Mouse (Mus musculus): ENCODE measurements around the gene Npb. TPM values are rescaled to one million over a fixed set of nuclear protein-coding genes. Genes with fewer than 3 reads are reported as not detected.
A peak's percentile ranks its signal among the peaks of the same experiment; 100 is the strongest.

Npb gene
- polyA plus RNA-seq, 1 experiment from 2014 or later, result 2.2 TPM

DNA sequence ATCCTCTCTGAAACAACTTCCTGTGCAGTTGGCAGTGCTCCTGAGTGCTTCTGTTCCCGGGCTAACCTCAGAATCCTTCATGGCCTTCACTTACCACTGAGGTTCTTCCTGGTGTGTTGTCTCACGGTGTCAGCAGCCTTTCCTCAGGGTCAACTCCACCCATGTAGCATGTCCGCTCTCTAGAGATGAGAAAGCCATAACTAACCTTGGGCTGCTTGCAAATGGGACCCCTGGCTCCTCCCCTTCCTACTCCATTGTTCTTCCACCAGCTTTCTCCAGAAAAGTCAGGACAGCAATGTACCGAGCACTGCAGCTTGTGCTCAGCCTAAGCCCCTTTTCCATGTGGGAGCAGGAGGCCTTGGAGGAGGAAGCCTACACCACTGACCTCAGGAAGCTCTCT, 1.5 kb upstream of the Npb start:
- no peak overlapping the region for H3K27ac ChIP-seq
- ATAC-seq (ENCODE audit: insufficient number of reproducible peaks, low FRiP score, low TSS enrichment, low read depth), result no peak
- 82% methylated on average over 4 of the region's 4 CpGs for WGBS
- H3K4me3 ChIP-seq, result no peak overlapping the region
- no peak overlapping the region for H3K9ac ChIP-seq
- H3K9me3 ChIP-seq, result no peaks in the 10 kb centered on the region
- peaks cover 6% of the 10 kb centered on the region for H3K27me3 ChIP-seq
- H3K4me2 ChIP-seq, result no peak overlapping the region
- peaks cover 78% of the 10 kb centered on the region for H3K36me3 ChIP-seq
- peaks cover 19% of the 10 kb centered on the region for H3K4me1 ChIP-seq

DNA sequence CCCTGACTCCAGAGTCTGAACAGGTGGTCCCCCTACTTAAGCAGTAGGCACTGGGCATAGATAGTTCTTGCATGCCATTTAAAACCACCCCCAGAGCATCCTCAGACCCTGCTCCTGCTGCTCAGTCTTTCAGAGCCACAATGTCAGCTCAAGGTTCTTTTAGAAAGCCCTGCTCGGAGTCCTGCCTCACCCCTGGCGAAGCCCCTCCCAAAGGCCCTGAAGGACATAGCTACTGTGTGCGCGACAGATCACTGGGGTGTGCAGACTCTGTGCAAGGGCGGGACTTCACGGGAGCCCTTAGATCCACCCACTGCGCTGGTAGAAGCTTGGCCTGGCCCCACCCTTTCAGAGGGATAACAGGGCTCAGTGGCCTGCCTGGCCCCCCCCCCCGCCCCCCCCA, 973 bp downstream of the Npb start:
- Histone ChIP-seq H3K9ac (no peak overlapping the region), H3K4me2 (no peak overlapping the region), H3K9me3 (no peaks in the 10 kb centered on the region), H3K4me1 (peaks cover 19% of the 10 kb centered on the region), H3K4me3 (no peak overlapping the region), H3K27me3 (peaks cover 6% of the 10 kb centered on the region), H3K27ac (no peak overlapping the region), H3K36me3 (peaks cover 77% of the 10 kb centered on the region)
- ATAC-seq (ENCODE audit: insufficient number of reproducible peaks, low FRiP score, low TSS enrichment, low read depth), result no peak
- 35% methylated on average over 8 of the region's 8 CpGs for WGBS

DNA sequence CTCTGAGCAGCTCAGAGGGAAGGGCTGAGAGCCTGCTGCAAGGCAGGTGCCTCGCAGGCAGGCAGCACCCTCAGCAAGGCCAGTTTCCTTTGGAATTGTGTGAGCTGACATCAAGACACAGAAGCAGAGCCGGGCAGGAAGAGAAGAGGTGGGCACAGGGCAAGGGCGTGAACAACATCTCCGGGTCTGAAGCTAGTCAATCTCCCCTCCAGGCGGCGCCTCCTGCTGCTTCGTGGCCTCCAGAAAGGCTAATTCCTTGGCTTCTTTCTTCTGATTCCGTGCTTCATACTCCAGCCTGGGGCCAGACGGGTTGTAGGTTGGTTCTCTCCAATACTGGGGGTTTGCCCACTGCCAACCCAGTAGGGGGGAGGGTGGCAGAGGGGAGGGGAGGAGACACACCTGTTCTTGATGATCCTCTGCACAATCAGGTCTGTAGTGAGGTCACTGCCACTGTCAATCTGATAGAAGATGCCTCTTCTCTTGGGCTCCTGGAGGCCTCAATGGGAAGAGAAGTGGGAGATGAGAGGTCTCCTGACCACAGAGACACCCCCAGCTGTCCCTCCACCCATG, 2.3 kb downstream of the Npb start:
- no peak for ATAC-seq (ENCODE audit: insufficient number of reproducible peaks, low FRiP score, low TSS enrichment, low read depth)
- H3K27ac ChIP-seq, result no peak overlapping the region
- no peak overlapping the region for H3K4me2 ChIP-seq
- H3K27me3 ChIP-seq, result peaks cover 6% of the 10 kb centered on the region
- no peaks in the 10 kb centered on the region for H3K9me3 ChIP-seq
- 88% methylated on average over 9 of the region's 9 CpGs for WGBS
- H3K9ac ChIP-seq, result no peak overlapping the region
- H3K4me3 ChIP-seq, result no peak overlapping the region
- H3K4me1 ChIP-seq, result peaks cover 19% of the 10 kb centered on the region
- peaks cover 73% of the 10 kb centered on the region for H3K36me3 ChIP-seq

DNA sequence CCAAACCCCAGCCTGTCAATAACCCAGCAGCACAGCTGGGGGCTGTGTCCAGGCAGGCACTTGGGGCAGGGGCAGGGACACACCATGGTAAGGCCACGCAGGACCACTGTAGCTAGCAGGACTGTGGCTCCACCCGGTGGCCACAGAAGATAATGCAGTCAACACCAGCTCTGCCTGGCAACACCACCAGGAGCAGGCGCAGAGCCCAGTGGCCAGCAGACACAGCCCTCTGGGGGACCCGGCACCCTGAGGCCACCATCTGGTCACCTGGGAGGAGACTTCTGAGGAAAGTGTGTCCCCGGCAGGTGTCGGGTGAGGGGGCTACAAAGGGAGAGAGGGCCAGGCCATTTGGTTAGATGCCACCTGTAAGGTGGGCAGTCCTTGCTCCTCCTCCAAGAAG, 4.5 kb downstream of the Npb start:
- 35% methylated on average over 6 of the region's 6 CpGs for WGBS
- Histone ChIP-seq H3K27ac (no peak overlapping the region), H3K4me2 (no peak overlapping the region), H3K9ac (no peak overlapping the region), H3K9me3 (no peaks in the 10 kb centered on the region), H3K4me1 (peaks cover 33% of the 10 kb centered on the region), H3K27me3 (peaks cover 6% of the 10 kb centered on the region), H3K36me3 (peaks cover 57% of the 10 kb centered on the region), H3K4me3 (no peak overlapping the region)
- ATAC-seq (ENCODE audit: insufficient number of reproducible peaks, low FRiP score, low TSS enrichment, low read depth), result no peak

DNA sequence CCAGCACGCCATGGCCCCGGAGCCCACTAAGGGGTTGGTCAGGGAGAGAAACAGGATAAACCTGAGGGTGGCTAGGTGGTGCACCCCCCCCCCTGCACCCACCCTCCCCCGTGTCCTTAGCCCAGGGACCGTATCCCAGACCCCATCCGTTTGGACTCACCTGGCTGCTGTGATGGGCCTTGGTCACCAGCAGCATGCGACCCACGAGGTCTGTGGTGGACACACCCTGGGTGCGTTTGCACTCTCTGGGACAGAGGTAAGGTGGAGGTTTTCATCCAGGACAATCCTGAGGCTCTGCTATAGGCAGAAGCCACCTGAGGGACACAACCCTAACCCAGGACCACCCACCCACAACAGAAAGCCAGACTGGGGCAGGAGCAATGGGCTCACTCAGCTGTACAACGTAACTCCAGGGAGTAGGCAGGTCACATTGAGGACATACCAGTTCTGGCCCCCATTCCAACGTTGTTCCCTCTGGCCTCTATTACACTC, 5.2 kb downstream of the Npb start:
- no peak for ATAC-seq (ENCODE audit: insufficient number of reproducible peaks, low FRiP score, low TSS enrichment, low read depth)
- Histone ChIP-seq H3K9ac (no peak overlapping the region), H3K9me3 (no peaks in the 10 kb centered on the region), H3K4me3 (no peak overlapping the region), H3K4me2 (no peak overlapping the region), H3K4me1 (peaks cover 29% of the 10 kb centered on the region), H3K36me3 (peaks cover 62% of the 10 kb centered on the region), H3K27ac (no peak overlapping the region), H3K27me3 (peaks cover 3% of the 10 kb centered on the region)
- WGBS, result 86% methylated on average over 10 of the region's 10 CpGs

DNA sequence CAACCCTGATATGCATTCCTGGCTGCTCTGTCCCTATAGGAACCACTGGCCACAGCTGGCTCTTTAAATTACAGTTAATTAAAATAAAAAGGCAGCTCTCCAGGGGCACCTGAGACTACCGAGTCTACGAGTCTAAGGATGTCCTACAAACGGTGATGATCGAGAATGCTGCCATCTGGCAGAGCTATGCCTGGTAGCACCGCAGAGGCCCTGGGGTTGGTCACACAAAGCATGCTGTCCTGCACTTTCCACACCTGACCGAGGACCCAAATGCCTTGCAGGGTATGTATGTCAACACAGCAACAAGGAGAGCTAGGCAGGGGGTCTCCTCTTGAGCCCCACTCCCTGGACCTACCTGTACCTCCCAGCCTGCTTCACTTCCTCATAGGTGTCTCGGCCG, 5.7 kb downstream of the Npb start:
- WGBS, result 80% methylated on average over 8 of the region's 8 CpGs
- Histone ChIP-seq H3K4me2 (no peak overlapping the region), H3K27me3 (peaks cover 3% of the 10 kb centered on the region), H3K36me3 (peaks cover 67% of the 10 kb centered on the region), H3K27ac (no peak overlapping the region), H3K4me3 (no peak overlapping the region), H3K9me3 (no peaks in the 10 kb centered on the region), H3K9ac (no peak overlapping the region), H3K4me1 (peaks cover 26% of the 10 kb centered on the region)
- ATAC-seq (ENCODE audit: insufficient number of reproducible peaks, low FRiP score, low TSS enrichment, low read depth), result no peak

DNA sequence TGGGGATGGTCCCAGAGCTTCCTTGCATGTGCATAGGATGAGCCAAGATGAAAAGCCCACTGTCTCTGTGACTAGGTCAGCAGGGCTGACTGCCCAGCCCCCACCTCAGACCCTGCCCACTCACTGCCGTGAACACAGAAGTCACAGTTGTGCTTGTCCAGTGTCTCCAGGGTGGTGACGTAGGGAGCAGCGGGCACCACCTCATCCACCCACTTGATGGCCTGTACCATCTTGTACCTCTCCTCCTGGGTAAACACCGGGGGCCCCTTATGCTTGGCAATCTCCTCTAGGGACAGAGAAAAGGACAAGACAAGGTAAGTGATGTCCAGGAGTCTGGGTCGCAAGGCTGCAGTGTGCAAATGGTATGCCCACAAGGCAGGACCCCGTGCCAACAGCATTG, 6.9 kb downstream of the Npb start:
- Histone ChIP-seq H3K9me3 (no peaks in the 10 kb centered on the region), H3K4me2 (no peak overlapping the region), H3K27me3 (no peaks in the 10 kb centered on the region), H3K9ac (no peak overlapping the region), H3K4me3 (no peak overlapping the region), H3K4me1 (peaks cover 20% of the 10 kb centered on the region), H3K27ac (no peak overlapping the region), H3K36me3 (peaks cover 67% of the 10 kb centered on the region)
- WGBS, result 96% methylated on average over 6 of the region's 6 CpGs
- no peak for ATAC-seq (ENCODE audit: insufficient number of reproducible peaks, low FRiP score, low TSS enrichment, low read depth)

DNA sequence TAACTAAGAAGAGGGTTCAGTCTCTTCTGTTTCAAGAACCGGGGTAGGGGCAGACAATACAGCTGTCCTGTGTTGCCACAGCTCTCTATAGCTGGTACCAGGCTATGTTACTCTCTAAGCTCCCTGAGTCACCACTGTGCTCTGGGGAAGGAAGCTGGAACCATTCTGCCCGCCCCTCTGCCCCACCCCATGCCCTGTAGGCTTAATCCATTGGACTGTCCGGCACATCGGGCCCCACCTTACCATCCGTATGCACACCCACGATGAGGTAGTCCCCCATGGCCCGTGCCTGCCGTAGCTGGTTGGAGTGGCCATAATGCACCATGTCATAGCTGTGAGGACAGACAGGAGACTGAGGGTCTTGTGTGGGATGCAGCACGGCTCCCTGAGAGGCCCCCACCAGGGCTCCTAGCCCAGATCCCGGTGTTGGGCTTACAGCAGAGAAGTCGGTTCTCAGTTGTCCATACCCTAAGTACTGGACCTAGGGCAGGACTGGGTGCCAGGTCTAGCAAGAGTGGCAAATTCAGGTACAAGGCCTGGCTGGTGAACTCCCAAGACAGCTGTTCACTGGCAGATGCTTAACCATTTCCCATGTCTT, 7.4 kb downstream of the Npb start:
- Histone ChIP-seq H3K4me3 (no peak overlapping the region), H3K27me3 (no peaks in the 10 kb centered on the region)
- WGBS, result 94% methylated on average over 11 of the region's 11 CpGs

DNA sequence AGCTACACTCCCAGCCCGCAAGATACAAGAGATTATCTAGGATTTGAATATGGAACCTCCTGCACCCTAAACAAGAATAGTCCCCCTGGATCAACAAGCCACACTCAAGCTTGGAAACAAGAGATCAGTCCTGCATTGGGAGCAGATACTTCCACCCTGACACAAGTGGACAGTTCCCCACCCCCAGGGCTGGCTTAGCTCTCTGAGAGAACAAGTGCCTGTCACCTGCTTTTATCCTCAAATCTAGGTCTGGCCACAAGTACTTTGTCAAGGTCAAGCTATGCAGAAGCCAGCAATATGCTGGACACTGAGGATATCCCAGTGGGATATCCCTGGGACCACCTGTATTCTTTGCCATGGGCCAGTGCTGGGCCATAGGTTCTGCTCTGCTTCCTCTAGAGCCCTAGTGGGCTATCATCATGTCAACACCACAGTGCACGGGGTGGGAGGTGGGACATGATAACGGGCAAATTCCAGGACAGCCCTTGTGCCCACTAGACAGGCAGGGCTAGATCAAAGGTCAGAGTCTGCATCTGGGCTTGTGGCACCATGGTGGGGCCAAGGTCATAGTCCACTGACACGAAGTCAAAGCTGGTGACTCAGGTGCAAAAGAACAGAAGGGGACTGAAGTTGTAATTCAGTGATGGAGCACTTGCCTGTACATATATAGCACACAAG, 8.5 kb downstream of the Npb start:
- Histone ChIP-seq H3K9me3 (no peaks in the 10 kb centered on the region), H3K4me2 (peak overlapping the region; percentile 85), H3K27ac (no peak overlapping the region), H3K9ac (peak overlapping the region; percentile 81; the same call in 1 of the 2 replicates), H3K4me1 (peaks cover 20% of the 10 kb centered on the region), H3K4me3 (peak overlapping the region; percentile 89), H3K36me3 (peaks cover 66% of the 10 kb centered on the region), H3K27me3 (no peaks in the 10 kb centered on the region)
- 43% methylated on average over 4 of the region's 4 CpGs for WGBS
- no peak for ATAC-seq (ENCODE audit: insufficient number of reproducible peaks, low FRiP score, low TSS enrichment, low read depth)

More for the DNA sequence above, 7.4 kb downstream of the Npb start:
- Histone ChIP-seq H3K9me3 (no peaks in the 10 kb centered on the region), H3K36me3 (peaks cover 67% of the 10 kb centered on the region), H3K4me2 (peak overlapping the region; percentile 85; the same call in 1 of the 2 replicates), H3K27ac (no peak overlapping the region), H3K9ac (no peak overlapping the region), H3K4me1 (peaks cover 20% of the 10 kb centered on the region)
- ATAC-seq (ENCODE audit: insufficient number of reproducible peaks, low FRiP score, low TSS enrichment, low read depth), result no peak

DNA sequence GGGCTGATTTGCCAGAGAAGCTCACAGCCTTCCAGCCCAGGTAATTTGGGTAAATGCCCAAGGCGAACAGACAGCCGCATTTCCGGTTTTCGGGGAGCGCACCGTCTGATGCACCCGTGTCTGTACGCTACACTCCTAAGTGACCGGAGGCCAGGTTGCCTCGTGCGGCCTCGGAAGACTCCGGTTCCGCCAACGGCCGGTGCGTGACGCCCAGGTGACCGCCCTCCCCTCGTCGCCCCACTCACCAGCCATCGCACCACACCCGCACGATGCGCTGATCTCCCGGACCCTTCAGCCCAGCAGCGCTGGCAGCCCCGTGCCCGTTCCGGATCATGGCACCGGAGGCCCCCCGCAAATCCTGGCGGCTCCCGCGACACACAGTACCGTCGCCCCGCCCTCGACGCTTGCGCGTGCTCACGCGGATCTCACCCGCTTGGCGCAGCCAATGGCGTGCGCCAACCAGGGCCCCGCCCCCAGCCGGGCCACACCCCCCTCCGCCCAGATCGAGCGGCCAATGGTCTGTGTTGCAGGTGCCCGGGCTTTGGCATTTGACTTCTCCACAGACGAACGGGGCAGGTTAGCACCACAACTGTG, 9.3 kb downstream of the Npb start, which contains the start of gene Pcyt2:
Gene Pcyt2 (minus strand): TSS at position 418 of the 594 bp plus-strand sequence.
- Histone ChIP-seq H3K9me3 (no peaks in the 10 kb centered on the region), H3K27me3 (no peaks in the 10 kb centered on the region), H3K9ac (peak within 1 kb of the TSS; percentile 81), H3K27ac (peak within 1 kb of the TSS; percentile 76), H3K36me3 (peaks cover 64% of the 10 kb centered on the region), H3K4me2 (peak within 1 kb of the TSS; percentile 85), H3K4me1 (peaks cover 20% of the 10 kb centered on the region), H3K4me3 (peak within 1 kb of the TSS; percentile 89)
- under 1% methylated on average over 56 of the region's 56 CpGs for WGBS
- peak; percentile 89 for ATAC-seq (ENCODE audit: insufficient number of reproducible peaks, low FRiP score, low TSS enrichment, low read depth)

DNA sequence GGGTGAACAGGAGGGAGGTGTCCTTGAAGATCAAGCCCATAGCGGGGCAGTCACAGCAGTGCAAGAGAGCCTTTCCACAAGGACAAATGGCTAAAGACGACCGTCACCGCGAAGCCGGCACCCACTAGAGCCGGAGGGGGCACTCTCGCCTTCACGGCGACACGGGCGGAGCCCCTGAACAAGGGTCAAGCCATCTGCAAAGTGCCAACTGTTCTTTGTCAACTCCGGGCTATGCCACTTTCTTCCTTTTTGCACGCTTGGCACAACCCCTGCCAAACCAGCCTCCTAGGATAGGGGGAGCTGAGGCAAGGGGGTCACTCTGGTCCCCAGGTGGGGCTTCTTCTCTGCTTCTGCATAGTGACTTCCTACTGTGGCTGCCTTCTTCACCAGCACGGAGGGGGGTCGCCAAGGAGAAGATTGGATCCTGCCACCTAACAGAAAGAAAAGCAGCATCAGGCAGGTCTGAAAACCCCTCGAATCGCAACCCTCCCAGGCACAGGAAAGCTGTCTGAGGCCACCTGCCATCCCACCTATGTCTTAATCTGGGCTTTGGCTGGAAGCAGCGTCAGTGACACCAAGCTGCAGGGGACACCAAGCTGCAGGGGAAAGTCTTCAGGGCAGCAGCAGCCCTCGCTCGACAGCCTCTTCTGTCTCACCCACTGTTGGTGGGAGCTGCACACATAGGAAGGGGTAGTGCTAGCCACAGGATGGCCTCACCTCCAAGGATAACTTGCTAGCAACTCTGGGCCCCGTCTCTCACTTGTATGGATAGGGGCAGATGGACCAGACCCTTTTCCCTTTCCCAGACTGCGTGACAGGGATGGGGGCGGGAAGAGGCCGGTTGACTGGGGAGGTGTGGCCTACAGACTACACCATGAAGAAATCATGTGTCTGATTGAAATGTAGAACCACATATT, 10.6 kb downstream of the Npb start:
- H3K4me3 ChIP-seq, result no peak overlapping the region
- H3K4me2 ChIP-seq, result no peak overlapping the region
- H3K4me1 ChIP-seq, result peaks cover 23% of the 10 kb centered on the region
- no peaks in the 10 kb centered on the region for H3K27me3 ChIP-seq
- no peaks in the 10 kb centered on the region for H3K9me3 ChIP-seq
- H3K36me3 ChIP-seq, result peaks cover 60% of the 10 kb centered on the region
- WGBS, result 92% methylated on average over 25 of the region's 25 CpGs
- no peak overlapping the region for H3K27ac ChIP-seq
- ATAC-seq (ENCODE audit: insufficient number of reproducible peaks, low FRiP score, low TSS enrichment, low read depth), result no peak
- no peak overlapping the region for H3K9ac ChIP-seq

Data from limb, embryonic 15.5 days (tissue).